ENCODE assay signal across 22 mouse cellular contexts in the genomic region with DNA sequence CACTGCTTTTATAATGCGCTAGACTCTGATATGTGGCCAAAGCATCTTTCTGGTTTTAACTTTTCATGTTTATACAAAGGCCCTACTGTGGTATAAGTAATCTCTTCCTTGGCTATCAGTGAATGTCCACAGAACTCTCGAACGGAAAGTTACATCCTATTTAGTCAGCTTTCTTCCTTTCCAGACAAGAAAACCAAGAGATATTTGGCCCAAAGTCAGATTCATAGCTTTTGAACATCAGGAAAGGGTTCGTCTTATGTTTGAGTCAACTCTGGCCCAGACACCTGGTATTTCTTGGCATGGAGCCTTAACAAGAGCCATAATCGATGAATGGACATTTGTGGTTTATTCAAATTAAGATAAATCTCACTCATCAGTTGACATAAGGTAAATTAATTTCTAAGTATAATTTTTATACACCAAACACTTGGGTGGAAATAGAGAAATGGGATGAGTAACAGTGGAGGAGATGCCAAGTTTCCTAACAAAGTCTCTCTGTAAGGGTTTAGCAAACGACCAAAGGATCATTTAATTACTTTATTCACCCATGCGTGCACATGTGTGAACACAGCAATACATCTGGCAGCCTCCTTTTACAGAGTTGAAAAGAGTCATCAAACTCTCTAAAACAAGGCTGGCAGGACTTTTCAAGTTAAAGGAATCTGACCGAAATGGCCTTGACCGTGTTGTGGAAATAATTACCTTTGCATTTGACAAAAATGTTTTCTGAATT.
DNase-seq lines count a peak whose midpoint lies in the region; ATAC-seq and TF ChIP-seq lines count a peak whose summit lies in the region.
"Had no signal": no experiment of that assay in that cellular context is flagged by ENCODE, and none has a peak within 500 bp of the region (broad histone marks: within the 10 kb centered on the region; RNA-seq: fewer than 3 reads in every experiment).

No protein-coding gene starts in this region.

- no peak overlapping the region for H3K9ac ChIP-seq in midbrain, postnatal 0 days (replicated peaks; ENCODE audit: low read length, poor library complexity, severe bottlenecking)
- no peak overlapping the region for H3K9ac ChIP-seq in midbrain, embryonic 16.5 days (ENCODE audit: low read depth, low read length)
- H3K9ac ChIP-seq: heart, embryonic 13.5 days; hindbrain, embryonic 15.5 days; intestine, embryonic 15.5 days; liver, embryonic 13.5 days; midbrain, embryonic 13.5 days had no signal

- peak; percentile 20 for DNase-seq in heart, adult 8-10 months (ENCODE audit: low spot score)
- no peak for DNase-seq in heart, postnatal 14 days
- peak; percentile 32 for DNase-seq in midbrain, postnatal 0 days (ENCODE audit: low spot score)
- peak; percentile 61 for DNase-seq in brain, embryonic 14.5 days (ENCODE audit: low read depth)
- peak; percentile 10 for DNase-seq in skeletal muscle tissue, adult 2 months (ENCODE audit: low read depth, low spot score)
- DNase-seq in embryo, embryonic 9.5 days (ENCODE audit: extremely low spot score) = no peak
- no peak for DNase-seq in layer of hippocampus, adult 18-20 months (ENCODE audit: low spot score in 2 of 2)
- DNase-seq: adrenal gland, adult 8-10 months; cerebellum, adult 2 months; gastrocnemius, postnatal 25 days; heart, postnatal 36 days; kidney, adult 8-10 months; kidney, postnatal 10 days; liver, embryonic 13.5 days; lung, adult 2 months; lung, postnatal 36 days had no signal

- H3K4me1 ChIP-seq in midbrain, postnatal 0 days (ENCODE audit: insufficient read depth, low read length) = no peaks in the 10 kb centered on the region
- no peaks in the 10 kb centered on the region for H3K4me1 ChIP-seq in midbrain, embryonic 16.5 days (ENCODE audit: control insufficient read depth, insufficient read depth, low read length)
- H3K4me1 ChIP-seq: intestine, embryonic 15.5 days; liver, embryonic 13.5 days; megakaryocyte, embryonic 14.5 days; midbrain, embryonic 13.5 days had no signal

- H3K27me3 ChIP-seq in midbrain, postnatal 0 days (ENCODE audit: insufficient read depth, low read length) = no peaks in the 10 kb centered on the region
- H3K27me3 ChIP-seq in midbrain, embryonic 16.5 days (ENCODE audit: control insufficient read depth, insufficient read depth, low read depth, low read length) = no peaks in the 10 kb centered on the region
- H3K27me3 ChIP-seq: heart, embryonic 13.5 days; hindbrain, embryonic 15.5 days; intestine, embryonic 15.5 days; liver, embryonic 13.5 days; megakaryocyte, embryonic 14.5 days; midbrain, embryonic 13.5 days had no signal

- no peak overlapping the region for H3K27ac ChIP-seq in midbrain, postnatal 0 days (ENCODE audit: low read depth, low read length)
- H3K27ac ChIP-seq in midbrain, embryonic 16.5 days (ENCODE audit: low read length) = no peak overlapping the region
- H3K27ac ChIP-seq: heart, embryonic 13.5 days; hindbrain, embryonic 15.5 days; intestine, embryonic 15.5 days; liver, embryonic 13.5 days; midbrain, embryonic 13.5 days had no signal

- intact Hi-C loops in heart, postnatal 14 days (cut with DNase I) = no loop called here

- H3K9me3 ChIP-seq in midbrain, postnatal 0 days (ENCODE audit: low read length) = no peaks in the 10 kb centered on the region
- H3K9me3 ChIP-seq in midbrain, embryonic 16.5 days (replicated peaks; ENCODE audit: control insufficient read depth, low read length, poor library complexity, severe bottlenecking) = no peaks in the 10 kb centered on the region
- H3K9me3 ChIP-seq: heart, embryonic 13.5 days; hindbrain, embryonic 15.5 days; intestine, embryonic 15.5 days; liver, embryonic 13.5 days; megakaryocyte, embryonic 14.5 days; midbrain, embryonic 13.5 days had no signal

- H3K36me3 ChIP-seq in midbrain, postnatal 0 days (ENCODE audit: insufficient read depth, low read length) = no peaks in the 10 kb centered on the region
- no peaks in the 10 kb centered on the region for H3K36me3 ChIP-seq in midbrain, embryonic 16.5 days (ENCODE audit: control insufficient read depth, insufficient read depth, low read length)
- H3K36me3 ChIP-seq: heart, embryonic 13.5 days; hindbrain, embryonic 15.5 days; intestine, embryonic 15.5 days; liver, embryonic 13.5 days; midbrain, embryonic 13.5 days had no signal

- 62% methylated on average over 9 of the region's 9 CpGs for WGBS in midbrain, postnatal 0 days
- WGBS in midbrain, embryonic 16.5 days = 61% methylated on average over 9 of the region's 9 CpGs

- H3K4me2 ChIP-seq in midbrain, postnatal 0 days (ENCODE audit: low read depth, low read length, poor library complexity, severe bottlenecking) = no peak overlapping the region
- H3K4me2 ChIP-seq in midbrain, embryonic 16.5 days (ENCODE audit: low read length) = no peak overlapping the region
- H3K4me2 ChIP-seq: heart, embryonic 13.5 days; hindbrain, embryonic 15.5 days; intestine, embryonic 15.5 days; liver, embryonic 13.5 days; midbrain, embryonic 13.5 days had no signal

- no peak for TF ChIP-seq CTCF in midbrain, postnatal 0 days (IDR thresholded peaks at IDR 0.05)
- TF ChIP-seq CTCF in brain, embryonic 14.5 days (IDR thresholded peaks at IDR 0.05; ENCODE audit: borderline replicate concordance, extremely low read depth, insufficient read depth, insufficient read length) = no peak

- H3K4me3 ChIP-seq in midbrain, postnatal 0 days (ENCODE audit: low read depth, low read length) = no peak overlapping the region
- H3K4me3 ChIP-seq in midbrain, embryonic 16.5 days (ENCODE audit: low read depth, low read length) = no peak overlapping the region
- H3K4me3 ChIP-seq: heart, embryonic 13.5 days; hindbrain, embryonic 15.5 days; intestine, embryonic 15.5 days; liver, embryonic 13.5 days; megakaryocyte, embryonic 14.5 days; midbrain, embryonic 13.5 days had no signal

- no peak for TF ChIP-seq POLR2A in brain, embryonic 14.5 days (IDR thresholded peaks at IDR 0.05; ENCODE audit: borderline replicate concordance, extremely low read depth, insufficient read depth, insufficient read length, poor library complexity, severe bottlenecking)

- no peak for ATAC-seq in midbrain, postnatal 0 days (ENCODE audit: low FRiP score)
- ATAC-seq in midbrain, embryonic 16.5 days = no peak
- ATAC-seq: intestine, embryonic 15.5 days; midbrain, embryonic 13.5 days had no signal

Comparison
In these comparisons a context has a peak if more than half of its experiments do, and no peak if none do; other contexts are left out.
1. DNase-seq: peak in heart, adult 8-10 months (single experiment), midbrain, postnatal 0 days (single experiment), brain, embryonic 14.5 days (single experiment) and skeletal muscle tissue, adult 2 months (single experiment); none in heart, postnatal 14 days (0 of 2), embryo, embryonic 9.5 days (single experiment) and layer of hippocampus, adult 18-20 months (0 of 2).